Mouse (Mus musculus): ENCODE data around the gene Tagln. TPM values are rescaled to one million over a fixed set of nuclear protein-coding genes. Genes with fewer than 3 reads are reported as not detected.

Gene Tagln
- polyA plus RNA-seq (2017; shearing (Covaris generic)), result 2.6 TPM

DNA sequence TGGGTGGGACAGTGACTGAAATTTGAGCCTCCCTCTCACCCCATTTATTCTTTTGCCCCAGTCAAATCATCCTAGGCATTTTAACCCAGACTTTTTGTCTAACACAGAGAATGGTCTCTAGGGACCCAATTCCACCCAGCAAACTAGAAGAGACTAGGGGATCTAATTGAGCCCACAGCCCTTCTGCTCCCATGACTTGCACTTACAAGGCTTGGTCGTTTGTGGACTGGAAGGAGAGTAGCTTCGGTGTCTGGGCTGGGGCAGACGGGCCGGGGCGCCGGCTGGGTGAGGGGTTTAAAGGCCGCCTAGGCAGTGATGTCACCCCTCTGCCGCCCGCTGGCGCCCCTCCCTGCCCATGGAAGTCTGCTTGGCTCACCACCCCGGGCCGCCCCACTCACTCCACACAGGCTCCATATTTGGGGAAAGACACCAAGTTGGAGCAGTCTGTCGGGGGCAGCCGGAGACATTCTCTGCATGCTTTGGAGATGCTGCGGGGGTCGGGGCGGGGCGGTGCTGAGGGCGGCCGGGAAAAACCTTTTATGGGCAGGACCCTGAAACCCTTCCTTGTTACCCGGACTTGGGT is at the start of gene Tagln:
Gene Tagln (minus strand): TSS at position 431 of the 583 bp plus-strand sequence.

DNA sequence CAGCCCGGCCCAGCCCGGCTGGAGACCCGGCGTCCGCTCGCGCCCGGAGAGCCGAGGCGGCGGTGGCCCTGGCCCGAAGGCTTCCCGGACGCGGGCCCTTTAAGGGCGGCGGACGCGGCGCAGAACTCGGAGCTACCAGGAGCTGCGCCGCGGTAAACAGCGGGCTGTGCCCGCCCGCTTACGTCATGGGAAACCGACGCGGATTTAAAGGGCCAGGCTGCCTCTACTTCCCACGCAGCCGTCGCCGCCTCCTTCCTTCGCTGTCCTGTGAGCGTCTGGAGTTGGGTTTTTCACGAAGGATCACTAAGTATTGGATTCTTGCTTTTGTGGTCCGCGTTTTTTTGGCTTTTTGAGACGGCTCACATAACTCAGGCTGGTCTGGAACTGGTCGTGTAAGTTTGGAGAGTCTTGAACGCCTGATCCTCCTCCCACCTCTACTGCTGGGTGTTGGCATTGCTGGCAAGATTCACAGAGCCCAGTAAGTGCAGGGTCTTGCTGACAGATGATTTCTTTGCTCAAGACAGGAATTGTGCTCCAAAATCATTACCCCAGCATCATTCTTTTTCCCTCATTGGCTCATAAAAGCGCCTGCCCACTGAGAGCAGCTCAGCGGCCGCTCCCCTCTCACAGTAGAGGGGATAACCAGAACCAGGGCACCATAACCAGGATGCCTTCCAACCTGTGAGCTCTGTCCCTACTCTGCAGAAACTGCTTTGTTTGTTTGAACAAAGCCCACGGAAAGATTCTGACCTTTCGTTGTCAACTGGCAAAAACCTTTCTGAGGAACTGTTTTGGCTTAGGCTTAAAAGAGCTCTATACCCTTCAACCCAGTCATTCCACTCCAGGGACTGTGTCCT is 19.5 kb upstream of the Tagln start, which contains the start of gene Sidt2:
Gene Sidt2 (minus strand): TSS at position 152 of the 857 bp plus-strand sequence.

DNA sequence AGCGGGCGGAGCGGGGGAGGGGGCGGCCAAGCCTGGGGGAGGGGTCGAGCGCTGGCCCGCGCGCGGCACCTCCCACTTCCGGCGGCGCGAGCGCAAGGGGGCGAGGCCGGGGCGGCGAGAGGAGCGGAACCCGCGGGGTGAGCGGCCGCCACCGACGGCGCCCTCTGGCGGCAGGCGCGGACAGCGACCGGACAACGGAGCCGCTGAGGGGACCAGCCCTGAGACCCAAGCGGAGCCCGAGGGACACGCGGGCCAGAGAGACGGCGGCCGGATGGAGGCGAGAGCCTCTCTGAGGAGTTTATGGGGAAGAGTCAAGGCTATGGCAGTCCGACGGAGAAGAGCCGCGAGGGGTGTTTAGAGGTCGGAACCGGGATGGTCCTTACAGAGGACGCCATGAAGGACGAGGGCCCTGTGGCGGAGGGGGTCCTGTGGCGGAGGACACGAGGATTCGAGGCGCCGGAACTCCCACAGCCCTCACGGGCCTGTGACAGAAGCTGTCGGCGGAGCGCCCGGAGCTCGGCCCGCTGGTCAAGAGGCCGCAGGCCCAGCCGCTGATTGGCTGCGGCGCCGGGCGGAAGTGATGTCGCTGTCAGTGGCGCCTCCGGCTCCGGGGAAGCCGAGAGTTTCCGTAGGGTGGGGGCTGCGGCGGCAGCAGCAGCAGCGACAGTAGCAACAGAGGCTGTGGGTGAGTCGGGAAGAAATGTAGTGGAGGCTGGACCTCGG is 29.3 kb downstream of the Tagln start, which contains the start of the genes Pcsk7 and Rnf214:
Gene Pcsk7 (plus strand): TSS at position 143 of the 723 bp plus-strand sequence.
Gene Rnf214 (minus strand): TSS at position 557 of the 723 bp plus-strand sequence.

Other genes with a start within 250 kb of the Tagln start
- gene Cep164, start 107.4 kb downstream of the Tagln start, polyA plus RNA-seq (2017; shearing (Covaris generic)), result 21.8 TPM
- gene Bace1, start 97.5 kb downstream of the Tagln start, polyA plus RNA-seq (2017; shearing (Covaris generic)), result 2.8 TPM
- 64.8 TPM for gene Pcsk7, start 29.6 kb downstream of the Tagln start, polyA plus RNA-seq (2017; shearing (Covaris generic))
- 33.3 TPM for gene Rnf214, start 29.1 kb downstream of the Tagln start, polyA plus RNA-seq (2017; shearing (Covaris generic))
- gene Sidt2, start 19.2 kb upstream of the Tagln start, polyA plus RNA-seq (2017; shearing (Covaris generic)), result 473 TPM
- 87.2 TPM for gene Pafah1b2, start 76.6 kb upstream of the Tagln start, polyA plus RNA-seq (2017; shearing (Covaris generic))
- gene Sik3, start 76.8 kb upstream of the Tagln start, polyA plus RNA-seq (2017; shearing (Covaris generic)), result 60.0 TPM

All from naive thymus-derived CD4-positive, alpha-beta T cell, adult 5 months (primary cell).